Mouse (Mus musculus) stomach, embryonic 15.5 days (tissue): ENCODE data around the gene Sspo. TPM values are rescaled to one million over a fixed set of nuclear protein-coding genes. Genes with fewer than 3 reads are reported as not detected.

Experiments
- ATAC-seq: fragments of 200-750 bp; cut with Nextera tagmentation; 2 replicates; pipeline ENCODE4 v1.8.0; 2017; ENCODE audit warnings: low read depth, moderate number of reproducible peaks, moderate TSS enrichment; ENCODE audit not compliant: insufficient read depth, low FRiP score
- H3K27ac ChIP-seq: fragments of 300-500 bp; sonication (generic); 2 replicates; pipeline ENCODE4 v1.5.1; 2015; ENCODE audit warnings: mild to moderate bottlenecking, inconsistent platforms
- H3K27me3 ChIP-seq: fragments of 300-500 bp; sonication (generic); replicated peaks from 2 replicates; pipeline ENCODE4 v1.6.1; 2015; ENCODE audit warnings: inconsistent platforms
- H3K36me3 ChIP-seq: fragments of 300-500 bp; sonication (generic); 2 replicates; pipeline ENCODE4 v1.6.1; 2015; ENCODE audit warnings: inconsistent platforms
- H3K4me1 ChIP-seq: fragments of 300-500 bp; sonication (generic); 2 replicates; pipeline ENCODE4 v1.6.1; 2015; ENCODE audit warnings: inconsistent platforms
- H3K4me2 ChIP-seq: fragments of 300-500 bp; sonication (generic); 2 replicates; pipeline ENCODE4 v1.6.1; 2015; ENCODE audit warnings: mild to moderate bottlenecking, inconsistent platforms
- H3K4me3 ChIP-seq: fragments of 300-500 bp; sonication (generic); replicated peaks from 2 replicates; pipeline ENCODE4 v1.5.1; 2015; ENCODE audit warnings: inconsistent platforms
- H3K9ac ChIP-seq: fragments of 300-500 bp; sonication (generic); 2 replicates; pipeline ENCODE4 v1.6.1; 2015; ENCODE audit warnings: inconsistent platforms
- H3K9me3 ChIP-seq: fragments of 300-500 bp; sonication (generic); 2 replicates; pipeline ENCODE4 v1.6.1; 2016; ENCODE audit warnings: inconsistent platforms
- WGBS: fragments of 180-500 bp; shearing (Covaris S2); methylation state at CpG from one replicate; pipeline ENCODE4 v1.1.7; 2015; 5-methylcytosine and 5-hydroxymethylcytosine counted together
- polyA plus RNA-seq: library from polyadenylated mRNA; unstranded; fragments of >200 nt; fragmentation: Nextera tagmentation; extraction: Ambion mirVana; gene quantifications from 2 replicates; pipeline ENCODE4 v1.2.1, GENCODE M21; 2015

The Sspo gene
- polyA plus RNA-seq, 1 experiment from 2014 or later: 0.26 TPM

GRCm38 (mm10) chr6:48438475-48439125, 9.4 kb upstream of the Sspo start:
- peaks cover 45% of the 10 kb centered on the region for H3K36me3 ChIP-seq

DNA sequence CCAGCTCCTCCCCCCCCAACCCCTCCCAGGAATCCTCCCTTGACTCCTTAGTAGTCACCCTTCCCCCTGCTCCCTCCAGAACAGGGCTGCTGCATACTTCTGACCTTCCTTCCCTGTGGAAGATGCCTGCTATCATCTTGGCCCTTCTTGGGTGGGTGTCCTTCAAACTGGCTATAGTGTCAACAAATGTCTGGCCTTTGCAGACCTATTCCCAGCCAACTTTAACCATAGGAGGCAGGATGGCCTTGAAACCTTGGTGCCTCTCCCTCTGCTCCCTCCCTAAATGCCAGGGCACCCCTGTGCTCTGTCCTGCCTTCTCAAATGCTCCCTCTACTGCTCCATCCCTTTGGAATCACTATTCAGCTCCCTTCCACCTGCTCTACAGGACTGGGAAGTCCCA, 8.4 kb upstream of the Sspo start:
- ATAC-seq: no peak
- Histone ChIP-seq H3K4me1 (peaks cover 22% of the 10 kb centered on the region), H3K36me3 (peaks cover 45% of the 10 kb centered on the region), H3K4me3 (no peak overlapping the region), H3K9ac (no peak overlapping the region), H3K9me3 (no peaks in the 10 kb centered on the region), H3K4me2 (no peak overlapping the region), H3K27ac (no peak overlapping the region), H3K27me3 (no peaks in the 10 kb centered on the region)

More at GRCm38 (mm10) chr6:48438475-48439125, 9.4 kb upstream of the Sspo start:
- no peak overlapping the region for H3K27ac ChIP-seq
- H3K9ac ChIP-seq: no peak overlapping the region
- no peak for ATAC-seq
- H3K9me3 ChIP-seq: no peaks in the 10 kb centered on the region
- H3K27me3 ChIP-seq: no peaks in the 10 kb centered on the region
- H3K4me3 ChIP-seq: no peak overlapping the region
- whole genome bisulfite sequencing: 57% methylated on average over 55 of the region's 55 CpGs
- H3K4me2 ChIP-seq: no peak overlapping the region
- peaks cover 21% of the 10 kb centered on the region for H3K4me1 ChIP-seq

DNA sequence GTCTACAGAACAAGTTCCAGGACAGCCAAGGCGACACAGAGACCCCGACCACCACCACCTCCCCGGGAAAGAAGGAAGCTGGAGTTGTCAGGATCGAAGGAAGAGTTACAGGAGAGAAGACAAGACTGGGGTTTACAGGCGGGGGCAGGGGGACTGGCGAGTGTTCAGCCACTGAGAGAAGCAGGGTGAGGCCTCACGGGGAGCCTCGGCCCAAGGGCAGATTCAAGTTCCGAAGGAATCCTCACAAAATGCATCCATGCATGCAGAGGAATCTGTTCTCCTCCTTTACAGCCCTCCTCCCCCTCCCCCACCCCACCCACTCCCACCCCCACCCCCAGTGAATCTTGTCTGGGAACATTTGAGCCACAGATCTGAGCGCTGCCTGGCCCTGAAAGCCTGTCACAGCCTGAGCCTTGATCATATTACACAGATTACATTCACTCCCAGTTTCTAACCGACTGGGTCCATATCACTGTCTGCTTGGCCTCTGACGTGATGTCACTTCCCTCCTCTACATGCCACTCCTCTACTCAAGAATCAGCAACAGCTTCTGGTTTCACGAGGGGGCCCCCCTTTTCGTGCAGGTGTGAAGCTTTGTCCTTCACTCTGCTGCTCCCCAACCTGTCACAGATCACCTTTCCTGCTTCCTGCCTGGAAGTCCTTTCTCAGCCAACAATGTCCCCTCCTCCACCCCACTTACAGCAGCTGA, 7.6 kb upstream of the Sspo start:
- H3K9ac ChIP-seq: no peak overlapping the region
- H3K27me3 ChIP-seq: no peaks in the 10 kb centered on the region
- 47% methylated on average over 14 of the region's 14 CpGs for WGBS
- ATAC-seq: no peak
- peaks cover 21% of the 10 kb centered on the region for H3K4me1 ChIP-seq
- H3K4me2 ChIP-seq: no peak overlapping the region
- no peaks in the 10 kb centered on the region for H3K9me3 ChIP-seq
- peaks cover 45% of the 10 kb centered on the region for H3K36me3 ChIP-seq
- no peak overlapping the region for H3K27ac ChIP-seq
- H3K4me3 ChIP-seq: no peak overlapping the region

DNA sequence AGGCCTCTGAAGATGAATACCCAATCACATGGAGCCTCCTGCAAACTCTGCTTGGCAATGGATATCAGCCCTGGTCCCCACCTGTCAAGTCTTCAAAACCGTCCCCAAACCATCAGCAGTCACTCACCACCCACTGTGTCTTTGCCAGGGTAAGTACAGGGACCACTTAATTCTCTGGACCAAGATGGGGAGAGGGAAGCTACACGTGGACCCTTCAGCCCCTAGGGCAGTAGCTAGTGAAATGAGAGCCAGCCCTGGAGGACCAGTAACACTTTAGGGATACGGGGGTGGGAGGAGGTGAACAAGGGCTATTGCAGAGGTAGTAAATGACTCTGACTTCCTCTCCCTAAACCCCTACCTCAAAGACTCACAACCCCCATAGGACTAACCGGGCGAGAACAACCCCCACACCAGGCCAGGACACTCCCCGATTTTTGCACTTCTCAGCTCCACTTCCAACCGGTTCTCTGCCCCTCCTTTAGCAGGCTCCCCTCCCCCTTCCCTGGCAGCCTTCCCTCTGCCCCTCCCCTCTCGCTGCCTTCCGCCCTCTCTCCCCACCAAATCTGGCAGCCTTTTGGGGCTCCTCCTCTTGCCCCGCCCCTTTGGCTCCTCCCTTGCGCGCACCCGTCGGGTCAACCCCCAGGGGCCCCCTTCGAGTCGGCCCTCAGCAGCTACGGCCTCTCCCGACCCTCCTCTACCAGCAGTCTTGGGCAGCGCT, 4.3 kb upstream of the Sspo start:
- Histone ChIP-seq H3K9me3 (no peaks in the 10 kb centered on the region), H3K4me2 (peak overlapping the region; percentile 79), H3K27me3 (no peaks in the 10 kb centered on the region), H3K4me3 (peak overlapping the region; percentile 85), H3K36me3 (peaks cover 26% of the 10 kb centered on the region), H3K9ac (0 out of 2 replicates have a peak overlapping the region, but pooled peaks have one; percentile 27), H3K4me1 (peaks cover 18% of the 10 kb centered on the region), H3K27ac (peak overlapping the region; percentile 82)
- WGBS: 4% methylated on average over 19 of the region's 19 CpGs
- peak; percentile 89 for ATAC-seq

GRCm38 (mm10) chr6:48444310-48445180, 3.5 kb upstream of the Sspo start:
- Histone ChIP-seq H3K36me3 (peaks cover 18% of the 10 kb centered on the region), H3K9ac (peak overlapping the region; percentile 93), H3K9me3 (no peaks in the 10 kb centered on the region), H3K4me1 (peaks cover 18% of the 10 kb centered on the region), H3K27me3 (no peaks in the 10 kb centered on the region), H3K27ac (peak overlapping the region; percentile 97), H3K4me2 (peak overlapping the region; percentile 79), H3K4me3 (peak overlapping the region; percentile 85)
- under 1% methylated on average over 30 of the region's 34 CpGs for WGBS
- ATAC-seq: peak; percentile 52; the same call in 1 of the 2 replicates

DNA sequence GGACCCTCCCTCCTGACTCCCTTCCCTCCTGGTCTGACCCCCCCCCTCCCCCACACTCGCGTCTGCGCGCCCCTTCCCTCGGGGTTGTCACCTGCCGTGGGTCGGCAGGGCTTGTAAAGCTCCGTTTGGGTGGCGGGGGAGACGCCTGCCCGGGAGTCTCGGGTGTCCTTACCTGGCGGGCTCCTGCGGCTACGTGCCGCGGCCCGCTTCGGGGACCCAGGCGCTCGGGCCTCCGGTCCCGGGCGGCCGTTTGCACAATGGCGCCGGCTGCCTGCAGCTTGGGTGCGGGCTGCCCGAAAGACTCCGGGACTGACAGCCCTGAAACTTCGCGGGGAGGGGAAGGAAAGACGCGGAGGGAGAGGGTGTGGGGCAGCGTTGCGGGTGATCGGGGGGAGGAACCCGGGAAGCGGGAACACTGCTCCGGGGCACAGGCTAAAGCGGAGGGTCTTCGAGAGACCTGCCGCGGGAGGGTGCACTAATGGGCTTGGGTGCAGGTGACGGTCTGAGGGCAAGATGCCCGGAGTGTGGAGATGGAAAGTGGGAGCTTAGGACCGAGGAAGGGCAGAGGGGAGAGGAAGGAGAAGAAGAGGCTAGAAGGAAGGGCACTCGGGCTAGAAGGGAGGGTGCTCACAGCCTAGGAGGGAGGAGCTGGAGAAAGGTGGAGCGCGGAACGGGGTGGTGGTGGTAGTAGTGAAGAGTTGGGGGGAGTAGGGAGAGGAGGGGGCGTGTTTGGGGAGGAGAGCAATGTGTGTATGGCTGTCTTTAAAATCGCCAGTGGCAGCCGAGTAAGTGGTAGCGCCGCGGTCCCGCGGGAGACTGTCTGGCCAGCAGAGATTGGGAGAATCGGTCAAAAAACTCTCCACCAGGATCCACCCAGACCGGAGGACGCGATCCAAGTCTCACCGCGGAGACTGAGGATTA, 2.6 kb upstream of the Sspo start, which contains the start of gene Zfp467:
Gene Zfp467 (minus strand): TSS at position 645 of the 921 bp plus-strand sequence.
- Histone ChIP-seq H3K36me3 (peaks cover 15% of the 10 kb centered on the region), H3K4me1 (peaks cover 17% of the 10 kb centered on the region), H3K27ac (peak within 1 kb of the TSS; percentile 97), H3K4me2 (peak within 1 kb of the TSS; percentile 79), H3K9me3 (no peaks in the 10 kb centered on the region), H3K4me3 (peak within 1 kb of the TSS; percentile 85), H3K27me3 (no peaks in the 10 kb centered on the region), H3K9ac (peak within 1 kb of the TSS; percentile 93)
- under 1% methylated on average over 65 of the region's 65 CpGs for WGBS
- peak; percentile 60; the same call in 1 of the 2 replicates for ATAC-seq

GRCm38 (mm10) chr6:48446256-48446655, 1.8 kb upstream of the Sspo start:
- Histone ChIP-seq H3K27me3 (no peaks in the 10 kb centered on the region), H3K36me3 (peaks cover 14% of the 10 kb centered on the region), H3K4me1 (peaks cover 13% of the 10 kb centered on the region), H3K27ac (peak overlapping the region; percentile 97), H3K4me2 (peak overlapping the region; percentile 79), H3K4me3 (peak overlapping the region; percentile 85), H3K9ac (no peak overlapping the region), H3K9me3 (no peaks in the 10 kb centered on the region)
- WGBS: 29% methylated on average over 3 of the region's 3 CpGs
- no peak for ATAC-seq

DNA sequence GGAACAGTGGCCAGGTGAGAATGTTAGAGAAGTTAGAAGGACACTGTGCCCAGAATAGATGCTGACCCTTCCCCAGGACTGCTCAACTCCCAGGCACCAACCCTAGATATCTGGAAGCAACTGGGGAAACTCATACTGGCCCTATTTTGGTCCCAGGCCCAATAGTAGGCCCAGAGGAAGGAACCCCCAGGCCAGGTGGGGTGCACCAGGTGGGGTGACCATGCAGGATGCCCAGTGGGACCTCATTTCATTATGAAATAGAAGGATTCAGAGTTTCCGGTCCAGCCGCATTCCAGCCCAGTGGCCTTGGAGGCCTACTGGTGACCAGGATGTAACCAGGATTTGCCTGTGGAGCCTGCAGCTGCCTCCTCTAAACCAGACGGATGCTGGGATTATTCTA, 1.1 kb upstream of the Sspo start:
- Histone ChIP-seq H3K9ac (no peak overlapping the region), H3K4me3 (no peak overlapping the region), H3K27ac (peak overlapping the region; percentile 40; the same call in 1 of the 2 replicates), H3K27me3 (no peaks in the 10 kb centered on the region), H3K4me2 (no peak overlapping the region), H3K36me3 (peaks cover 7% of the 10 kb centered on the region), H3K9me3 (no peaks in the 10 kb centered on the region), H3K4me1 (peaks cover 13% of the 10 kb centered on the region)
- WGBS: 78% methylated on average over 3 of the region's 3 CpGs
- ATAC-seq: no peak

DNA sequence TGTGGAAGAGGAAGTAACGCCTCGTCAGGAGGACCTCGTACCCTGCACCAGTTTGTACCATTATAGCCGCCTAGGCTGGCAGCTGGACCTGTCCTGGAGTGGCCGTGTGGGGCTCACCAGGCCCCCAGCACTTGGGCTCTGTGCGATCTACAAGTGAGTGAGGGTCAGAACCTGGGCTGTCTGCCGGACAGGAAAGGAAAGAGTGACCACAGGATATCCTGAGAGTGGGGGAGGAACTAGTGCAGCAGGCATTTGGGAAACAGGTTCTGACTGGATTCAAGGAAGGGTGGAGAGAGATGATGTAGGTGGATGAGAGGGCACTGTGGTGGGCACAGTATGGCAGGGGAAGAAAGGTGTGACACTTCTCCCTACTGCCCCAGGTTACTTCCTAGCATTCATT, 498 bp downstream of the Sspo start:
- Histone ChIP-seq H3K4me1 (peaks cover 9% of the 10 kb centered on the region), H3K36me3 (no peaks in the 10 kb centered on the region), H3K27me3 (no peaks in the 10 kb centered on the region), H3K9me3 (no peaks in the 10 kb centered on the region), H3K9ac (no peak overlapping the region), H3K4me3 (no peak overlapping the region), H3K4me2 (no peak overlapping the region), H3K27ac (no peak overlapping the region)
- 67% methylated on average over 7 of the region's 7 CpGs for WGBS
- no peak for ATAC-seq

- H3K9me3 ChIP-seq: no peaks in the 10 kb centered on the region
- 68% methylated on average over 1 of the region's 1 CpGs for WGBS
Measured at GRCm38 (mm10) chr6:48452151-48452550, 4.1 kb downstream of the Sspo start.

More at GRCm38 (mm10) chr6:48452151-48452550, 4.1 kb downstream of the Sspo start:
- no peak overlapping the region for H3K4me3 ChIP-seq
- H3K27ac ChIP-seq: no peak overlapping the region
- no peak for ATAC-seq
- H3K9ac ChIP-seq: no peak overlapping the region
- H3K27me3 ChIP-seq: no peaks in the 10 kb centered on the region
- no peak overlapping the region for H3K4me2 ChIP-seq
- no peaks in the 10 kb centered on the region for H3K4me1 ChIP-seq
- no peaks in the 10 kb centered on the region for H3K36me3 ChIP-seq
